Mouse (Mus musculus) ZHBTc4 (cell line): ENCODE measurements around the gene Trak1.
"Not testable (repeated sequence)": the region's sequence is repeated elsewhere in the genome, so short reads cannot be mapped to it uniquely, and the experiment has no call there.

ENCODE experiments used
- DNase-seq: peaks from one replicate; pipeline ENCODE4 v3.0.0-alpha.2; 2011; ENCODE audit warnings: low read depth, low spot score

Trak1 gene

GRCm38 (mm10) chr9:121430379-121430778 is 133.1 kb downstream of the Trak1 start:
- DNase-seq: no peak

- DNase-seq: no peak
These were observed 136.6 kb downstream of the Trak1 start for GRCm38 (mm10) chr9:121433745-121434528.

DNA sequence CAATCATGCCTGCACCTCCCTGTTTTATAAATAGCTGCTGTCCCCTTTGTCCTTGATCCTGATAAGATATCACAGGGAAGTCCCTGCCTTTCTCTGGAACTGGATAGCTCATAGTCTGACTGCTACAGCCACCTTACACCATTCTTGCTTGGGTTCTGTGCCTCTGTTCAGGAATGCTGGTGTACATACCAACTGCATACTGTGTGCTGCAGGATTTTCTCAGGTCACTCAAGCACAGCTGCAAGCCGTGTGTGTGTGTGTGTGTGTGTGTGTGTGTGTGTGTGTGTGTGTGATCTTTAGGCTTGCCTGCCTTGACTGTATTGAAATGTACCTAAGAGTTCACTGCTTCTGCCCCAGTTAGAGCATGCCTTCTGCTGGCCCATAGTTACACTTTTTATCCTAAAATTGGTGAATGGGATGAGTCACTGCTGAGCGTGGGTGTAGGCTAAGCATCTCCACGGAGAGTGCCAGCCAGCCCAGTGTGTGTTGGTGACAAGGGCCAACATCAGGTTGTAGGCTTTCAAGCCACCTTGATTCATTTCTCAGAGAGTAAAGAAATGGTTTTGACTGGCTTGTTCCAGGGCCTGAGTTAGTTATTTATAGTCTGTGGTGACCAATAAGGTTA is 138.1 kb downstream of the Trak1 start:
- DNase-seq: no peak

- DNase-seq: no peak
These were observed 139.2 kb downstream of the Trak1 start for GRCm38 (mm10) chr9:121436501-121436900.

- no peak for DNase-seq
These were observed 144.8 kb downstream of the Trak1 start for GRCm38 (mm10) chr9:121442145-121442544.

DNA sequence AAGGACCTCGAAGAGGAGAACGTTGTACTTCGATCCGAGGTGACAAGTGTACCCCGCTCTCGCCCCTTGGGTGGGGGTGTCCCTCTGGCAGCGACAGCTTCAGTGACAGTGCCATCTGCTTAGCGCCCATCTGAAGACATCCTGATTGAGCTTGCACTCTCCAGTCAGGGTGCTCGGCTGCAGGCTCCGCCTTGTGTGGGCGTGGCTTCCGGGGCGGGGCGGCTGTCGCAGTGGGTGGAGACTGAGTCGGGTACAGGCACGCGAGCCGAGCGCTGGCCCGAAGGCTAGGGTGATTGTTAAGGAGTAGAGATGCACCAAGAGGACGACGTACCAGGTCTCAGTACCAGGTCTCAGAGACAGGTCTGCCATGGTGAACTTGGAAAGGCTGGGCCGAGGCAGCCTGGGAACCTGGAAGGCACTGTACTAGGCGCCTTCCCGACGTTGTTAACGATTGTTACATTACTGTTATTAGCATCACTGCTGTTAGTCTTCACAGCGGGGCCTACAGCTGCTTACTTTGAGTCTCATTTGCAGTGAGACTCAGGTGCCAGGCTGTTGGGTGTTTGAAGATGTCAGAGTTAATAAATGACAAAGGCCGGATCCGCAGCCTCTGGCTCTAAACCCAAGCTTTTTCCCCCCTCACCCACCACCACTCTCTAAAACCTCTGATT is 146.5 kb downstream of the Trak1 start:
- peak; percentile 88 for DNase-seq

DNA sequence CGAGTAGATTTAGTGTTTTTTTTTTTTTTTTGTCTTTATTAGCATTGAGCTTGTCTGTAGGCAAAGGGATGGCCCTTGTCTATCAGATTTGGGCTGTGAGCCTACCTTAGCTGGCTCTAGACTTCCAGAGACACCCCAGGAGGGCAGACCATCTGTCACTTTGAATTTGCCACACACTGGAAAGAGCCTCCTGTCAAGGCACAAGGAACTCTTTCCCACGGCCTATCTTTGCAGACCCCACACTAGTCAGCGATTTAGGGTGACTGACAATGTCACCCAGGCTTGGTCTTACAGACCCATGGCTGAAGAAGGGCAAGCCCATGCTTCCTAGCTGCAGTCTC is 147.0 kb downstream of the Trak1 start:
- DNase-seq: no peak

GRCm38 (mm10) chr9:121445364-121445763 is 148.1 kb downstream of the Trak1 start:
- peak; percentile 39 for DNase-seq

- no peak for DNase-seq
These were observed 149.1 kb downstream of the Trak1 start for GRCm38 (mm10) chr9:121446431-121446831.

DNA sequence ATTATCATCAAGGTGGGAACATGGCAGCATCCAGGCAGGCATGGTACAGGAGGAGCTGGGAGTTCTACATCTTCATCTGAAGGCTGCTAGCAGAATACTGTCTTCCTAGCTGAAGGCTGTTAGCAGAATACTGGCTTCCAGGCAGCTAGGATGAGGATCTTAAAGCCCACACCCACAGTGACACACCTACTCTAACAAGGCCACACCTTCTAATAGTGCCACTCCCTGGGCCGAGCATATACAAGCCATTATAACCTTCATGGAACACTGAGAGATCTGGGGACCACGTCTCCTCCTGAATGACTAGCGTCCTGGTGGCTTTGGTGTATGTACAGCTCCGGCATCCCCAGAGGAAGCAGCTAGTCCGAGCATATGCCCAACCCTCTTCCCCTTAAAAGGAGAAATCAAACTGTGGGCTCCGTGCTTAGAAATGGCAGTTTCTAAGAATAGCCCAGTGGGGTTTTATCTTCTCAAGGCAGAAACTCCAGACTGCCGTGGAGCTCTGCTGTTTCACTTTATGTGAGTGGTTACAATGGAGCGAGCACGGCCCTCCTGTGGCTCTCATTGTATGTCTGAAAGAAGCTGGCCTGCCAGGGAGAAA is 155.1 kb downstream of the Trak1 start:
- DNase-seq: not testable (repeated sequence)

GRCm38 (mm10) chr9:121454891-121455290 is 157.6 kb downstream of the Trak1 start:
- DNase-seq: no peak

- no peak for DNase-seq
These were observed 159.6 kb downstream of the Trak1 start for GRCm38 (mm10) chr9:121456739-121457515.

- DNase-seq: peak; percentile 71
These were observed 161.2 kb downstream of the Trak1 start for GRCm38 (mm10) chr9:121458466-121458865.

- no peak for DNase-seq
These were observed 162.6 kb downstream of the Trak1 start for GRCm38 (mm10) chr9:121459950-121460349.

DNA sequence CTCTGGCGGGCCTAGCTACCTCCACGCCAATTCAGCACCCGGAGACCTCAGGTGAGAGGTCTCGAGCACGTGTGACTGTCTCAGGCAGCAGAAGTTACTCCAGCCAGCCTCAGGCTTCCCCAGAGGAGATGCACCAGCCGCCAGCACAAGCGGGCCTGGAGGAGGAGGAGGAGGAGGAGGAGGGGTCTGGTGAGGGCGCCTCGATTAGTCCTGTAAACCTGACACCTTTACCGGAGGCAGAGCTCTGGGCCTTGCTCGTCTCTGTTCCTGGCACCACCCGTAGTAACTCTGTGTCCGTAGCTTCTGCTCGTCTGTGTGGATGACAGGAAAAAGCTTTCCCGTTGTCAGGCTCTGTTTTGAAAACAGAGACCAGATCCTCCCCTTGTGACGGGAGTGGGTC is 163.2 kb downstream of the Trak1 start:
- DNase-seq: no peak

DNA sequence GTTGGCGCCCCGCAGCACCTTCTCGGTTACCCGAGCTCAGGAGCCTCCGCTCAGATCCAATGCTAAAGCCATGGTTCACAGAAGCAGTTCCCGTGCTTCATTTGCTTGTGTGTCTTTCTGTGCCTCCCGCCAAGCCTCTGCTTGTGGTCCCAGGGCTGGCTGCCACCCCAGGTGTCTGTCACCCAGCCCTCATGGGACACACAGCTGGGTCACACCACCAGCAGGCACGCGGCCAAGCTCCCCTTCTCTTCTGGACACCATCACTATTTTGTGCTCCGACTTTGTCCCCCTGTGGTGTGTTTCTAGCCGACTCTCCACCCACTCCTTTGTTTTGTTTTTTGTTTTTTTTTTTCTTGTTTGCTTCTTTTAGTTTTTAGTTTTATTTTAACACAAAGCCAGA is 170.2 kb downstream of the Trak1 start:
- DNase-seq: no peak

DNA sequence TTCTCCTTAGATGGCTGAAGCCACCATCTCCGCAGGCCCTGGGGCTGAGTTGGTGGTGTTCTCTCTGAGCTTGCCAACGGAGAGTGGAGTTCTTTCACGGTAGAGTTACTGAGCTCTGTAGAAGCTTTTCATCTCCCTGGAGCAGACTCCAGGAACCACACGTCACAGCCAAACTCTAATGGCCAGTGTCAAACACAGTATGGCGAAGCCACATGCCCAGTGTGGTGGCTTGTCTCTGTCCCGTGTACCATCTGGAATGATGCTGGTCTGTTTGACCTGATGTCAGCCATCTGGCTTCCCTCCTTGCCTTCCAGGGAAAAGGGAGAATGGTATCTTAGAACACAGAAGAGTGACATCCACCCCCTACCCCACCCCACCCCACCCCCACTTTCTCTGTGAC is 172.4 kb downstream of the Trak1 start:
- no peak for DNase-seq

- peak; percentile 57 for DNase-seq
These were observed 177.5 kb downstream of the Trak1 start for GRCm38 (mm10) chr9:121474771-121475170.

DNA sequence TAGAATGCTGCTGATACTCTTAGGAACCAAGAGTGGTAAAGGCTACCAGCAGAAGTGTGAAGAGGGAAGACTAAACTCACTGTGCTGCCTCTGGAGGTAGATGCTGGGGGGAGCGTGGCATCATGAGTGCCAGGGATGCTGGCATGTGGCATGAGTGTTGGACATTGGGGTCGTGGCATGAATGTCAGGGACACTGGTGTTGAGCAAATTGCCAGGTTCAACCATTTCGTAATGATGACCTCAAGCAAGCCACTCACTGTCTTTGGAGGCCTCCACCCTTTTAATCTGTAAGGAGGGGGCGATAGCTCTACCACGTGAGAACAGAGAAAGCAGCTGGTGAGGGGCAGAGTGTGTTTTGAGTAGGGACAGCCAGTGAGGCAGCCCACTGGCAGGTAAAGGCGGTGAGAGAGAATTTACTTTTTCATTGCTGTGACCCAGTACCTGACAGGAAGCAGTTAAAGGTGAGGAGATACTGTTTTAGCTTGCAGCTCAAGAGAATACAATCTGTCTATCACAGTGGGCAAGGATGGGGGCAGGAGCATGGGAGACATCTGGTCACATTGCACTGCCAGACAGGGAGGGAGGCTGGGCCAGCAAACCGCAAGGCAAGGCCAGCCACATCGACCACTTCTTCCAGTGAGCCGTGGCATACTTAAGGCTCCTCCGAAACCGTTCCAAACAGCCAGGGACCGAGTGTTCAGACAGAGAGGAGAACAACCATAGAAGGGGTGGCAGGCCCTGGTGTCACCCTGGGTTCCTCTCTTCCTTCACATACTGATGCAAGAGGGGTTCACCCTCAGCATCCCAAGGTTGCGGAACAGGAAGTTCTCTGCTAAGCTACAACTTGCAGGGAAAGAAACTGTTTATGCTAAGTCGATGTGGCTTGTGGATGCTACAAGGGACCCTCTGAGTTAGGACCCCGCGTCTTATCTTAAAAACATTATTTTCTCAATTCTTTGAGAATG is 178.5 kb downstream of the Trak1 start:
- DNase-seq: no peak

GRCm38 (mm10) chr9:121477305-121477911 is 180.1 kb downstream of the Trak1 start:
- DNase-seq: peak; percentile 82
